Mouse (Mus musculus): ENCODE results near the gene Cyp2c40.
"Not testable (repeated sequence)": the region's sequence is repeated elsewhere in the genome, so short reads cannot be mapped to it uniquely, and the experiment has no call there.

Gene Cyp2c40

DNA sequence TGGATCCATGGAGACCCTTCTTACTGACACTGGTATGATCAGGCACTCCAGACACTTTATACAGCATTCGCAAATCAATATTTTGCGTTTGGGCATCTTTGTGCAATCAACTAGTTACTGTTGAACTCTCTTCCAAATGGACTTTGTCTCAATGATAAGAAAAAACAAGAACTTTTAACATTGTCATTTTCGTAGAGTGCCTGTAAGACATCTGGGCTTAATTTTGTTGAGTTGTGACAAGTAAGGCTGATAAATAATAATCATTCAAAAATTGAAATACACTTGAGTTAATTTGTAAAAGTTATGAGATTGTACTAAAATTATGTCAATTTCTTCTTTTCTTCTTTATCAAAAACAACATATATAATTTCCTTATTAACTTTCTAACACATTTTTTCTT, at the start of gene Cyp2c40:
Cyp2c40 (minus strand) TSS at position 101 of the 400 bp plus-strand sequence.
- not testable (repeated sequence) for DNase-seq (ENCODE audit: low read depth in 1 of 2, low spot score in 2 of 2)

DNA sequence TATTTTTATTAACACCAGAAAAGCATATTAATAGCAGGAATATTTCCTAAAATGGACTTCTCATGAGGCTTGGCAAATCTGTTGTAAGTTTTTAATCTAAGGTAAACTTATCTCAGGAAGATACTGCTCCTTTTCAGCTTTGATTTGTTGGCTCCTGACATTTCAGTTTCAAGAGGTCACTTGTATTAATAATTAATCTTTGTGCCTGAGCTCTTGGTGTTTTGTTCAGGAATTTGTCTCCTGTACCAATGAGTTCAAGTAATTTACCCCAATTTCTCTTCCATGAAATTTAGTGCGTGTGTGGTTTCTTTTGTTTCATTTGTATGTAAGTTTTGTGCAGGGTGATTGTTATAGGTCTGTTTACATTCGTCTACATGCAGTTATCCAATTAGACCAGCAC, 8.3 kb upstream of the Cyp2c40 start:
- DNase-seq (ENCODE audit: low read depth in 1 of 2, low spot score in 2 of 2) = not testable (repeated sequence)

GRCm38 (mm10) chr19:39816400-39816799, 3.8 kb upstream of the Cyp2c40 start:
- not testable (repeated sequence) for DNase-seq (ENCODE audit: low read depth in 1 of 2, low spot score in 2 of 2)

DNA sequence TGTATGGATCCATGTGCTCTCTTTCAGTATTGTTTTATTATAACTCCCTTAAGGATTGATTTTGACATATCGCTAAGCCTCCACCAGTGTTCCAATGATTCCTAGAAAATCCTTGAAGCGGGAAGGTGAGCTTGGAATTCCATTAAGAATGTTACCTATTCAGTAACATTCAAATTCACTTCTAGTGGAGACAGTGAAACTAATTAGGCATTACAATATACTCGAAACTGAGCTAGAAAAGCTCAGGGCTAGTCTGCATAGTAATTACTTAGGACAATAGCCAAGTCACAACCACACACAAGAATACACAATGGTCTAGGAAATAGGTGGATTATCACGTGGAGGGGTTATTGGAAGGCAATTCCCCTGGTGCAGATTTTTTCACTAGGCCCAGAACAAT, 3.4 kb upstream of the Cyp2c40 start:
- not testable (repeated sequence) for DNase-seq (ENCODE audit: low read depth in 1 of 2, low spot score in 2 of 2)

- DNase-seq (ENCODE audit: low read depth in 1 of 2, low spot score in 2 of 2) = not testable (repeated sequence)
Measured at GRCm38 (mm10) chr19:39785458-39785857, 27.2 kb downstream of the Cyp2c40 start.

GRCm38 (mm10) chr19:39745357-39745756, 67.3 kb downstream of the Cyp2c40 start:
- DNase-seq (ENCODE audit: low read depth in 1 of 2, low spot score in 2 of 2) = no peak

DNA sequence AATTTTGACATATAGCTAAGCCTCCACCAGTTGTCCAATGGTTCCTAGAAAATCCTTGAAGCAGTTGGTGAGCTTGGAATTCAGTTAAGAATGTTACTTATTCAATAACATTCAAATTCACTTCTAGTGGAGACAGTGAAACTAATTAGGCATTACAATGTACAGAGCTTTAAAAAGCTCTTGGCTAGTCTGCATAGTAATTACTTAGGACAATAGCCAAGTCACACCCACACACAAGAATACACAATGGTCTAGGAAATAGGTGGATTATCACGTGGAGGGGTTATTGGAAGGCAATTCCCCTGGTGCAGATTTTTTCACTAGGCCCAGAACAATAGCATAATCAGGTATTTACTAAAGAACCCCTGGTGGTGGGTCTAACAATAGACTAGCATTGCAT, 68.3 kb downstream of the Cyp2c40 start:
- DNase-seq (ENCODE audit: low read depth in 1 of 2, low spot score in 2 of 2) = not testable (repeated sequence)

GRCm38 (mm10) chr19:39740920-39741319, 71.7 kb downstream of the Cyp2c40 start, which contains the start of gene Cyp2c68:
Gene Cyp2c68, minus strand, starts transcription at chr19:39741054.
- no peak for DNase-seq (ENCODE audit: low read depth in 1 of 2, low spot score in 2 of 2)
